Mouse (Mus musculus) intestine, embryonic 16.5 days (tissue): Measurements from ENCODE around the gene Uvrag. TPM values are rescaled to one million over a fixed set of nuclear protein-coding genes. Genes with fewer than 3 reads are reported as not detected.

Experiments
- ATAC-seq: fragments of 200-750 bp; cut with Nextera tagmentation; 2 replicates; pipeline ENCODE4 v1.8.0; 2017; ENCODE audit warnings: moderate TSS enrichment, moderate library complexity
- H3K27ac ChIP-seq: fragments of 300-500 bp; sonication (generic); 2 replicates; pipeline ENCODE4 v1.5.1; 2014; ENCODE audit warnings: mild to moderate bottlenecking, low read length
- H3K27me3 ChIP-seq: fragments of 300-500 bp; sonication (generic); replicated peaks from 2 replicates; pipeline ENCODE4 v1.6.1; 2014; ENCODE audit warnings: low read length, control low read depth, mixed read lengths; ENCODE audit not compliant: control insufficient read depth, insufficient read depth
- H3K36me3 ChIP-seq: fragments of 300-500 bp; sonication (generic); 2 replicates; pipeline ENCODE4 v1.6.1; 2014; ENCODE audit warnings: low read length, control low read depth; ENCODE audit not compliant: control insufficient read depth, insufficient read depth
- H3K4me1 ChIP-seq: fragments of 300-500 bp; sonication (generic); 2 replicates; pipeline ENCODE4 v1.6.1; 2014; ENCODE audit warnings: low read length, control low read depth, mixed read lengths; ENCODE audit not compliant: control insufficient read depth, insufficient read depth
- H3K4me2 ChIP-seq: fragments of 300-500 bp; sonication (generic); 2 replicates; pipeline ENCODE4 v1.6.1; 2014; ENCODE audit warnings: low read depth, low read length, control low read depth
- H3K4me3 ChIP-seq: fragments of 300-500 bp; sonication (generic); 2 replicates; pipeline ENCODE4 v1.5.1; 2014; ENCODE audit warnings: mild to moderate bottlenecking, low read length
- H3K9ac ChIP-seq: fragments of 300-500 bp; sonication (generic); 2 replicates; pipeline ENCODE4 v1.6.1; 2014; ENCODE audit warnings: low read depth, low read length
- H3K9me3 ChIP-seq: fragments of 300-500 bp; sonication (generic); 2 replicates; pipeline ENCODE4 v1.6.1; 2016; ENCODE audit warnings: low read length, control low read depth; ENCODE audit not compliant: control insufficient read depth
- WGBS: fragments of 180-500 bp; shearing (Covaris S2); extraction: QIAGEN DNeasy Blood & Tissue Kit; methylation state at CpG from one replicate; pipeline ENCODE4 v1.1.7; 2014; 5-methylcytosine and 5-hydroxymethylcytosine counted together
- polyA plus RNA-seq: library from polyadenylated mRNA; unstranded; fragments of >200 nt; fragmentation: Nextera tagmentation; extraction: Ambion mirVana; gene quantifications from 2 replicates; pipeline ENCODE4 v1.2.1, GENCODE M21; 2015

Uvrag gene
- polyA plus RNA-seq, 1 experiment from 2014 or later, result 17.4 TPM

- H3K4me1 ChIP-seq, result peaks cover 28% of the 10 kb centered on the region
- ATAC-seq, result no peak
- H3K4me3 ChIP-seq, result no peak overlapping the region
- H3K9ac ChIP-seq, result no peak overlapping the region
- 50% methylated on average over 5 of the region's 5 CpGs for WGBS
- H3K9me3 ChIP-seq, result no peaks in the 10 kb centered on the region
- H3K36me3 ChIP-seq, result no peaks in the 10 kb centered on the region
- H3K27ac ChIP-seq, result no peak overlapping the region; the same call in 1 of the 2 replicates
- no peak overlapping the region for H3K4me2 ChIP-seq
- no peaks in the 10 kb centered on the region for H3K27me3 ChIP-seq
Observed at GRCm38 (mm10) chr7:98894768-98895167, 246.2 kb downstream of the Uvrag start.

- ATAC-seq, result no peak
- no peak overlapping the region for H3K9ac ChIP-seq
- peaks cover 28% of the 10 kb centered on the region for H3K4me1 ChIP-seq
- H3K27me3 ChIP-seq, result no peaks in the 10 kb centered on the region
- no peak overlapping the region for H3K4me3 ChIP-seq
- H3K4me2 ChIP-seq, result no peak overlapping the region
- no peaks in the 10 kb centered on the region for H3K36me3 ChIP-seq
- 84% methylated on average over 5 of the region's 5 CpGs for WGBS
- no peak overlapping the region for H3K27ac ChIP-seq
- no peaks in the 10 kb centered on the region for H3K9me3 ChIP-seq
Observed at GRCm38 (mm10) chr7:98894305-98894704, 246.6 kb downstream of the Uvrag start.

GRCm38 (mm10) chr7:98893144-98893543, 247.8 kb downstream of the Uvrag start:
- ATAC-seq, result no peak
- H3K4me3 ChIP-seq, result no peak overlapping the region
- H3K36me3 ChIP-seq, result no peaks in the 10 kb centered on the region
- H3K9me3 ChIP-seq, result no peaks in the 10 kb centered on the region
- H3K9ac ChIP-seq, result no peak overlapping the region
- no peak overlapping the region for H3K27ac ChIP-seq
- no peaks in the 10 kb centered on the region for H3K27me3 ChIP-seq
- WGBS, result 86% methylated on average over 5 of the region's 5 CpGs
- peaks cover 27% of the 10 kb centered on the region for H3K4me1 ChIP-seq
- H3K4me2 ChIP-seq, result no peak overlapping the region

GRCm38 (mm10) chr7:98889211-98889610, 251.7 kb downstream of the Uvrag start:
- Histone ChIP-seq H3K27ac (no peak overlapping the region), H3K4me2 (no peak overlapping the region), H3K9me3 (no peaks in the 10 kb centered on the region), H3K27me3 (no peaks in the 10 kb centered on the region), H3K36me3 (0 out of 2 replicates have a peak, but pooled peaks cover 5% of the 10 kb centered on the region), H3K9ac (no peak overlapping the region), H3K4me1 (peaks cover 6% of the 10 kb centered on the region; the same call in 1 of the 2 replicates), H3K4me3 (no peak overlapping the region)
- 62% methylated on average over 7 of the region's 7 CpGs for WGBS
- ATAC-seq, result no peak

- WGBS, result 67% methylated on average over 5 of the region's 5 CpGs
- no peaks in the 10 kb centered on the region for H3K27me3 ChIP-seq
- H3K36me3 ChIP-seq, result 0 out of 2 replicates have a peak, but pooled peaks cover 5% of the 10 kb centered on the region
- H3K4me1 ChIP-seq, result peaks cover 6% of the 10 kb centered on the region; the same call in 1 of the 2 replicates
- no peak overlapping the region for H3K27ac ChIP-seq
- no peak overlapping the region for H3K4me2 ChIP-seq
- no peak overlapping the region for H3K4me3 ChIP-seq
- ATAC-seq, result no peak
- H3K9me3 ChIP-seq, result no peaks in the 10 kb centered on the region
- H3K9ac ChIP-seq, result no peak overlapping the region
Observed at GRCm38 (mm10) chr7:98888810-98889209, 252.1 kb downstream of the Uvrag start.

GRCm38 (mm10) chr7:98887811-98888261, 253.1 kb downstream of the Uvrag start:
- Histone ChIP-seq H3K9ac (no peak overlapping the region), H3K4me1 (peaks cover 6% of the 10 kb centered on the region; the same call in 1 of the 2 replicates), H3K36me3 (0 out of 2 replicates have a peak, but pooled peaks cover 5% of the 10 kb centered on the region), H3K4me3 (no peak overlapping the region), H3K27ac (no peak overlapping the region), H3K4me2 (no peak overlapping the region), H3K9me3 (no peaks in the 10 kb centered on the region), H3K27me3 (no peaks in the 10 kb centered on the region)
- 64% methylated on average over 22 of the region's 22 CpGs for WGBS
- no peak for ATAC-seq

- H3K9ac ChIP-seq, result no peak overlapping the region
- H3K4me2 ChIP-seq, result no peak overlapping the region
- no peaks in the 10 kb centered on the region for H3K4me1 ChIP-seq
- no peak for ATAC-seq
- no peaks in the 10 kb centered on the region for H3K9me3 ChIP-seq
- no peaks in the 10 kb centered on the region for H3K27me3 ChIP-seq
- no peak overlapping the region for H3K4me3 ChIP-seq
- H3K27ac ChIP-seq, result no peak overlapping the region
- 0 out of 2 replicates have a peak, but pooled peaks cover 2% of the 10 kb centered on the region for H3K36me3 ChIP-seq
- WGBS, result 69% methylated on average over 4 of the region's 4 CpGs
Observed at GRCm38 (mm10) chr7:98881887-98882286, 259.1 kb downstream of the Uvrag start.

- Histone ChIP-seq H3K36me3 (no peaks in the 10 kb centered on the region), H3K4me3 (no peak overlapping the region), H3K4me1 (peaks cover 13% of the 10 kb centered on the region), H3K9ac (no peak overlapping the region), H3K4me2 (no peak overlapping the region), H3K9me3 (no peaks in the 10 kb centered on the region), H3K27me3 (no peaks in the 10 kb centered on the region), H3K27ac (no peak overlapping the region)
- no peak for ATAC-seq
- 97% methylated on average over 2 of the region's 2 CpGs for WGBS
Observed at GRCm38 (mm10) chr7:98879176-98879575, 261.8 kb downstream of the Uvrag start.

- ATAC-seq, result no peak
- 41% methylated on average over 13 of the region's 13 CpGs for WGBS
- H3K4me3 ChIP-seq, result no peak overlapping the region
- H3K36me3 ChIP-seq, result no peaks in the 10 kb centered on the region
- H3K27me3 ChIP-seq, result no peaks in the 10 kb centered on the region
- no peak overlapping the region for H3K4me2 ChIP-seq
- peaks cover 16% of the 10 kb centered on the region for H3K4me1 ChIP-seq
- H3K9ac ChIP-seq, result no peak overlapping the region
- H3K9me3 ChIP-seq, result no peaks in the 10 kb centered on the region
- no peak overlapping the region for H3K27ac ChIP-seq
Observed at GRCm38 (mm10) chr7:98876119-98876518, 264.8 kb downstream of the Uvrag start.

GRCm38 (mm10) chr7:98875390-98875990, 265.5 kb downstream of the Uvrag start:
- Histone ChIP-seq H3K27me3 (no peaks in the 10 kb centered on the region), H3K9ac (no peak overlapping the region), H3K9me3 (no peaks in the 10 kb centered on the region), H3K27ac (no peak overlapping the region), H3K4me1 (peaks cover 22% of the 10 kb centered on the region), H3K4me3 (no peak overlapping the region), H3K36me3 (no peaks in the 10 kb centered on the region), H3K4me2 (no peak overlapping the region)
- 35% methylated on average over 13 of the region's 13 CpGs for WGBS
- no peak for ATAC-seq
